Comparison of ENCODE assay signal across 8 mouse cellular contexts in the genomic region with DNA sequence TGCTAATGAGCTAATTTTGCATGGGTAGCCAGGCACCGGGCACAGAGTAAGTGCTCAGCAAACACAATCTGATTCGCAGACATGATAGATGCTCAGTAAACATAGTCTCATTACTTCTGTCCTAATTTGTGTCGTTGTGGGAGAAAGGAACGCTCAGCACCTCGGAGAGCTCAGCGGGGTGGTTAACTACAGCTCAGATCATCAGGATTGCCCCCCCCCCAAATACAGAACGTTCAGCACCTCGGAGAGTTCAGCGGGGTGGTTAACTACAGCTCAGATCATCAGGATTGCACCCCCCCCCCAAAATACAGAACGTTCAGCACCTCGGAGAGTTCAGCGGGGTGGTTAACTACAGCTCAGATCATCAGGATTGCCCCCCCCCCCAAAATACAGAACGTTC. TPM values are rescaled to one million over a fixed set of nuclear protein-coding genes. Genes with fewer than 3 reads are reported as not detected.
A peak's percentile ranks its signal among the peaks of the same experiment; 100 is the strongest.
DNase-seq lines count a peak whose midpoint lies in the region; ATAC-seq and TF ChIP-seq lines count a peak whose summit lies in the region.
"Not testable (repeated sequence)": the region's sequence is repeated elsewhere in the genome, so short reads cannot be mapped to it uniquely, and the experiment has no call there.
"Had no signal": no experiment of that assay in that cellular context is flagged by ENCODE, and none has a peak within 500 bp of the region (broad histone marks: within the 10 kb centered on the region; RNA-seq: fewer than 3 reads in every experiment).

No protein-coding gene starts in this region.

- 30% methylated on average over 13 of the region's 13 CpGs for WGBS in embryonic facial prominence, embryonic 11.5 days
- 22% methylated on average over 13 of the region's 13 CpGs for WGBS in limb, embryonic 11.5 days

- H3K4me2 ChIP-seq in embryonic facial prominence, embryonic 11.5 days (ENCODE audit: low read depth, low read length); limb, embryonic 11.5 days (ENCODE audit: low read depth, severe bottlenecking); myocyte (ENCODE audit: low read depth): not testable (repeated sequence)

- H3K4me1 ChIP-seq in embryonic facial prominence, embryonic 11.5 days (ENCODE audit: control insufficient read depth, insufficient read depth, low read length); limb, embryonic 11.5 days (ENCODE audit: control insufficient read depth, insufficient read depth, low read length): not testable (repeated sequence)

- TF ChIP-seq POLR2A in myocyte (IDR thresholded peaks at IDR 0.05; ENCODE audit: insufficient read length, low read depth): not testable (repeated sequence)

- DNase-seq in R1 (ENCODE audit: low read depth, low spot score): peak; percentile 62
- DNase-seq in embryo, embryonic 10.5 days (ENCODE audit: low spot score): peak; percentile 5
- peak; percentile 61 for DNase-seq in embryonic facial prominence, embryonic 11.5 days (ENCODE audit: low spot score)
- peak; percentile 41 for DNase-seq in limb, embryonic 11.5 days (ENCODE audit: low spot score)

- H3K4me3 ChIP-seq in embryonic facial prominence, embryonic 11.5 days (ENCODE audit: low read depth, low read length); limb, embryonic 11.5 days (ENCODE audit: low read depth, low read length); myocyte: not testable (repeated sequence)

- not testable (repeated sequence) for H3K36me3 ChIP-seq in embryonic facial prominence, embryonic 11.5 days (replicated peaks; ENCODE audit: control insufficient read depth, insufficient read depth, low read depth, low read length); limb, embryonic 11.5 days (ENCODE audit: control insufficient read depth, insufficient read depth, low read length); myocyte (ENCODE audit: control insufficient read depth, insufficient read depth)

- not testable (repeated sequence) for H3K9ac ChIP-seq in embryonic facial prominence, embryonic 11.5 days (replicated peaks; ENCODE audit: low read length); limb, embryonic 11.5 days (ENCODE audit: low read length)

- not testable (repeated sequence) for H3K27ac ChIP-seq in embryonic facial prominence, embryonic 11.5 days (replicated peaks; ENCODE audit: low read depth, low read length); limb, embryonic 11.5 days (replicated peaks; ENCODE audit: low read depth, low read length)

- not testable (repeated sequence) for ATAC-seq in embryonic facial prominence, embryonic 11.5 days (replicated peaks; ENCODE audit: insufficient number of reproducible peaks, low FRiP score, low TSS enrichment, low read depth); limb, embryonic 11.5 days (ENCODE audit: insufficient number of reproducible peaks, low FRiP score, low TSS enrichment, low read depth)
- peak; percentile 44; the same call in 1 of the 2 replicates for ATAC-seq in granulocyte monocyte progenitor cell, adult 5-6 weeks (replicated peaks; ENCODE audit: poor library complexity, severe bottlenecking)
- ATAC-seq in megakaryocyte progenitor cell, adult 5-6 weeks (replicated peaks; ENCODE audit: poor library complexity): peak; percentile 42

- H3K27me3 ChIP-seq in embryonic facial prominence, embryonic 11.5 days (ENCODE audit: control insufficient read depth, insufficient read depth, low read length); limb, embryonic 11.5 days (ENCODE audit: control insufficient read depth, insufficient read depth, low read length); myocyte (ENCODE audit: control insufficient read depth, insufficient read depth, insufficient read length): not testable (repeated sequence)

- H3K9me3 ChIP-seq in embryonic facial prominence, embryonic 11.5 days (replicated peaks; ENCODE audit: control insufficient read depth, low read length); limb, embryonic 11.5 days (ENCODE audit: control insufficient read depth, low read length): not testable (repeated sequence)

- not testable (repeated sequence) for H3K79me2 ChIP-seq in myocyte (ENCODE audit: control insufficient read depth, insufficient read depth)

- not testable (repeated sequence) for H3ac ChIP-seq in myocyte (ENCODE audit: control insufficient read depth, insufficient read length)

TF ChIP-seq in myocyte, 11 proteins besides CTCF, POLR2A, EP300 and RAD21:
- TF ChIP-seq REST (IDR thresholded peaks at IDR 0.05; ENCODE audit: insufficient read depth, insufficient read length): peak; percentile 38

RNA-seq across cellular contexts. Expression of a gene that starts 20.8 kb away (rescaled TPM):
- polyA plus RNA-seq in embryonic facial prominence, embryonic 11.5 days (2014; fragmentation: Nextera tagmentation; extraction: Ambion mirVana): 5.9 and 6.4 TPM in 2 replicates
- 6.1 and 6.6 TPM in 2 replicates for total RNA-seq in granulocyte monocyte progenitor cell, adult 5-6 weeks (2014; fragmentation: Nextera tagmentation)
- total RNA-seq in granulocyte monocyte progenitor cell, adult 5-6 weeks (2017): 2.7 and 4.6 TPM in 2 replicates
- polyA plus RNA-seq in limb, embryonic 11.5 days (2014; fragmentation: Nextera tagmentation; extraction: Ambion mirVana): 6.3 and 7.1 TPM in 2 replicates
- 1.9 and 2.1 TPM in 2 replicates for total RNA-seq in megakaryocyte progenitor cell, adult 5-6 weeks (2015)
- total RNA-seq in megakaryocyte progenitor cell, adult 5-6 weeks (2017): 0.78 and 2.0 TPM in 2 replicates
- polyA plus RNA-seq in myocyte (2012; fragmentation: generic; extraction: Trizol): 83.4 TPM
- total RNA-seq: MEL had no signal

Comparison
In these comparisons a context has a peak if more than half of its experiments do, and no peak if none do; other contexts are left out.
1. DNase-seq: peak in every context shown above with its lines; median percentile 62 in R1; 61 in embryonic facial prominence, embryonic 11.5 days; 41 in limb, embryonic 11.5 days; 5 in embryo, embryonic 10.5 days.
2. RNA of a gene that starts 20.8 kb away (polyA plus RNA-seq): 83.4 TPM in myocyte (single experiment); 6.3 to 7.1 TPM in limb, embryonic 11.5 days and 5.9 to 6.4 TPM in embryonic facial prominence, embryonic 11.5 days; every median in the first group is over 10 times any median in the second.